Mouse (Mus musculus): Measurements from ENCODE around the gene H2-Ke6.

- TF ChIP-seq CTCF (IDR thresholded peaks at IDR 0.05; ENCODE audit: low read depth, low read length), result no peak
- TF ChIP-seq POLR2A (IDR thresholded peaks at IDR 0.05; ENCODE audit: extremely low read depth, insufficient read depth, low read length), result no peak
These were observed 32.9 kb downstream of the H2-Ke6 start for GRCm38 (mm10) chr17:33994959-33995358.

Measured in liver, adult 2 months (tissue).